In the genomic region with DNA sequence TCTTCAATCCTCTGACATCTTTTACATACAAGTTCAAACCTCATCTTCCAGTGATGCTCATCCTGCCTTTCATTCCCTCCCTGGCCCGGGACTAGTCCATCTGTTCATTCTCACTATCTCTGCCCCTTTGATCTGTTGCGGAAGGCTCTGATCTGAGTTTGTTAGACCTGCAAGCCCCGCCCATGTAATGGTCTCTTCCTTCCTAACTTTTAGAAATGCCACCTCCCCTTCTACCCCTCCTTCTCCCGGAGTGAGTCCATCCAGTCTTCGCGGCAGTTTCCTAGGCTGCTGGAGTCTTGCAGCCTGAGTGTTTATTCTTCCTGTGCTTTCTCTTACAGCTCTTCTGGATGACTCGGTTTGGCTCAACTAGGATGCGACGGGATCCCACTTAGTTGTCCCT, we compare ENCODE assay signal across 20 mouse cellular contexts. TPM values are rescaled to one million over a fixed set of nuclear protein-coding genes. Genes with fewer than 3 reads are reported as not detected.
"Had no signal": no experiment of that assay in that cellular context is flagged by ENCODE, and none has a peak within 500 bp of the region (broad histone marks: within the 10 kb centered on the region; RNA-seq: fewer than 3 reads in every experiment).

No protein-coding gene starts in this region.

- H3K27me3 ChIP-seq: neural tube, embryonic 13.5 days; neural tube, embryonic 15.5 days; stomach, embryonic 15.5 days had no signal

- H3K4me2 ChIP-seq: neural tube, embryonic 13.5 days; neural tube, embryonic 15.5 days; stomach, embryonic 15.5 days had no signal

- H3K27ac ChIP-seq: neural tube, embryonic 13.5 days; neural tube, embryonic 15.5 days; stomach, embryonic 15.5 days; stomach, postnatal 0 days had no signal

- DNase-seq: retina, postnatal 1 day; right cerebral cortex, adult 18-20 months; right cerebral cortex, postnatal 14 days; right cerebral cortex, postnatal 25 days; right cerebral cortex, postnatal 4 days; spleen, adult 18-20 months; thymus, adult 18-20 months; thymus, adult 2 months; thymus, postnatal 14 days; thymus, postnatal 25 days; thymus, postnatal 36 days; thymus, postnatal 4 days had no signal

- H3K4me1 ChIP-seq: neural tube, embryonic 13.5 days; neural tube, embryonic 15.5 days; stomach, embryonic 15.5 days had no signal

- H3K4me3 ChIP-seq: neural tube, embryonic 13.5 days; neural tube, embryonic 15.5 days; stomach, embryonic 15.5 days had no signal

- H3K36me3 ChIP-seq: neural tube, embryonic 13.5 days; neural tube, embryonic 15.5 days; stomach, embryonic 15.5 days had no signal

- H3K9ac ChIP-seq: neural tube, embryonic 13.5 days; neural tube, embryonic 15.5 days; stomach, embryonic 15.5 days had no signal

- H3K9me3 ChIP-seq: neural tube, embryonic 13.5 days; neural tube, embryonic 15.5 days; stomach, embryonic 15.5 days had no signal

RNA-seq across cellular contexts. Expression of a gene that starts 19.9 kb away (rescaled TPM):
- total RNA-seq: neutrophil, adult 5-6 weeks had no signal
- polyA plus RNA-seq: neural tube, embryonic 14.5 days; spleen, adult 2 months; urinary bladder, adult 2 months had no signal

RNA-seq across cellular contexts. Expression of a gene that starts 38.6 kb away (rescaled TPM):
- polyA plus RNA-seq: neural tube, embryonic 14.5 days had no signal
